Mouse (Mus musculus) mouse embryonic stem cell (cell line): ENCODE results near the gene Cmtm3.

Experiments
- in situ Hi-C, 2 experiments: fragments of 300-500 bp; cut with MboI; formaldehyde crosslinking; loops; 1 replicate in 1 of 2; 3 replicates in 1 of 2; pipeline ENCODE4 v1.14.3; 2019 to 2020; ENCODE audit warnings: low sequenced_read_pairs in 2 of 2, low pct_unique_long_range_greater_than_20kb in 1 of 2, mixed read lengths in 1 of 2; ENCODE audit not compliant: unreplicated experiment in 1 of 2

Gene Cmtm3

GRCm38 (mm10) chr8:104374269-104374668 lies 35.1 kb downstream of the Cmtm3 start:
- in situ Hi-C loops: no loop called here

- in situ Hi-C loops: no loop called here
Measured at GRCm38 (mm10) chr8:104374864-104375846, 35.9 kb downstream of the Cmtm3 start.

- in situ Hi-C loops: no loop called here
Measured at GRCm38 (mm10) chr8:104375959-104376358, 36.7 kb downstream of the Cmtm3 start.

- in situ Hi-C loops: no loop called here
Measured at GRCm38 (mm10) chr8:104376669-104377068, 37.5 kb downstream of the Cmtm3 start.

- in situ Hi-C loops: no loop called here
Measured at GRCm38 (mm10) chr8:104379301-104379836, 40.2 kb downstream of the Cmtm3 start.

- in situ Hi-C loops: no loop called here
Measured at GRCm38 (mm10) chr8:104380269-104380668, 41.1 kb downstream of the Cmtm3 start.

- in situ Hi-C loops: no loop called here
Measured at GRCm38 (mm10) chr8:104380961-104381411, 41.8 kb downstream of the Cmtm3 start.

- in situ Hi-C loops: no loop called here
Measured at GRCm38 (mm10) chr8:104383296-104383695, 44.1 kb downstream of the Cmtm3 start.

GRCm38 (mm10) chr8:104383977-104384376 lies 44.8 kb downstream of the Cmtm3 start:
- in situ Hi-C loops: no loop called here

GRCm38 (mm10) chr8:104386693-104387092 lies 47.5 kb downstream of the Cmtm3 start:
- in situ Hi-C loops: no loop called here

- in situ Hi-C loops: no loop called here
Measured at GRCm38 (mm10) chr8:104387501-104387900, 48.3 kb downstream of the Cmtm3 start.

- in situ Hi-C loops: no loop called here
Measured at GRCm38 (mm10) chr8:104387980-104388379, 48.8 kb downstream of the Cmtm3 start.

GRCm38 (mm10) chr8:104390245-104390644 lies 51.0 kb downstream of the Cmtm3 start:
- in situ Hi-C loops: no loop called here

- in situ Hi-C loops: no loop called here
Measured at GRCm38 (mm10) chr8:104393139-104393538, 53.9 kb downstream of the Cmtm3 start.

GRCm38 (mm10) chr8:104393767-104394166 lies 54.6 kb downstream of the Cmtm3 start:
- in situ Hi-C loops: no loop called here

- in situ Hi-C loops: no loop called here
Measured at GRCm38 (mm10) chr8:104394801-104395702, 55.8 kb downstream of the Cmtm3 start.

GRCm38 (mm10) chr8:104395703-104396357 lies 56.6 kb downstream of the Cmtm3 start, which contains the start of gene Cmtm4:
Cmtm4 (minus strand) TSS chr8:104395807.
- in situ Hi-C loops: no loop called here
